Mouse (Mus musculus): Measurements from ENCODE around the gene Magea10.

The Magea10 gene

GRCm38 (mm10) chrX:72386758-72387157 lies at the start of gene Magea10:
Magea10 (minus strand) TSS chrX:72386858.
- no peak for DNase-seq (ENCODE audit: low read depth, low spot score)

GRCm38 (mm10) chrX:72381972-72382371 lies 4.7 kb downstream of the Magea10 start:
- no peak for DNase-seq (ENCODE audit: low read depth, low spot score)
